Mouse (Mus musculus): ENCODE results near the gene Igfbp2. TPM values are rescaled to one million over a fixed set of nuclear protein-coding genes. Genes with fewer than 3 reads are reported as not detected.

Gene Igfbp2
- polyA plus RNA-seq, 1 experiment = 222 TPM

DNA sequence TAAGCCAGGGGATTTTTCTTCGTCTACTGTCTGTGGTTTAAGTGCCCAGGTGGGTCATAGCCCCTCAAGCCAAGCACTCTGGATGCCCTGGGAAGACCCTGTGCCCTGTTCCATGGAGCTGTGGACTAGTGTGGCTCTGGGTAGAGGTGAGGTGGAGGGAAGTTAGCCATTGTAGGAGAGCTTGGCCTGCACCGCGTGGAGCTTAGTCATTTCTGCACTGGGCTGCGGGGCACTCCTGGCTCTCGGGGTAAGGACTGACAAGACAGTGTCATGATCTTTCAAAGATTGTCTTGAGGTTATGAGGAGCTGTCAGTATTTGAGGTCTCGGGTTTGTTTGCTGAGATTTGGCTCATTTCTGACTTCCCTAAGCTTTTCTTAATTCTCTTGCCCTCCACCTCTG, 20.4 kb downstream of the Igfbp2 start:
- Histone ChIP-seq H3K36me3 (ENCODE audit: control insufficient read depth, insufficient read depth) (no peaks in the 10 kb centered on the region), H3K79me2 (ENCODE audit: control insufficient read depth, insufficient read depth) (peaks cover 6% of the 10 kb centered on the region), H3K27me3 (ENCODE audit: control insufficient read depth, insufficient read depth, insufficient read length) (no peaks in the 10 kb centered on the region), H3K79me3 (ENCODE audit: low read depth) (peaks cover 3% of the 10 kb centered on the region), H3K4me3 (ENCODE audit: insufficient read depth, poor library complexity, severe bottlenecking) (no peak overlapping the region), H3ac (ENCODE audit: control insufficient read depth, insufficient read length, low read depth) (no peak overlapping the region)
- TF ChIP-seq CTCF (IDR thresholded peaks at IDR 0.05; ENCODE audit: control insufficient read depth, insufficient read depth, insufficient read length) (no peak), FOSL1 (IDR thresholded peaks at IDR 0.05; ENCODE audit: insufficient read depth, low read length, poor library complexity, severe bottlenecking) (no peak)

DNA sequence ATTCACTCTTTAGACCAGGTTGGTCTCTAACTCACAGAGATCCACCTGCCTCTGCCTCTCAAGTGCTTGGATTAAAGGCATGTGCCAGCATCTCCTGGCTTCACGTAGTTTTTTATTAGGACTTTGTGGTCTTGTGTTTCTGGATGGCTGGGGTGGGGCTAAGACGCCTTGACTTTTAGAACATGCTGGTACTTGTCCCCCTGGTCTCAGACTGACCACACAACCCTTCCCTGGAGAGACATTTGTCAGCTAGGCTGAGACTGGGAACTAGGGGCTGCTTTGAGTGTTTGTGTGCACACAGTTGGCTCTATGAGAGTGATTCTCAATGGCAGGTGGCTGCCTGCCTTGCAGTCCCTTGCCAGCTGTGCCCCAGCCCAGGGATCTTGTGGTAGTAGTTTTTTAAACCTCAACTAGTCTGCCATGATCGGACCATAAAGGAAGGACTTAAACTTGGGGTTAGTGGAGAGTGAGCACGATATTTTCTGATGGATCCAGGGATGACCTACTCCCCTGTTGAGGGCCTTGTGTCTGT, 23.6 kb downstream of the Igfbp2 start:
- no peak overlapping the region for H3ac ChIP-seq (ENCODE audit: control insufficient read depth, insufficient read length, low read depth)
- no peaks in the 10 kb centered on the region for H3K27me3 ChIP-seq (ENCODE audit: control insufficient read depth, insufficient read depth, insufficient read length)
- no peaks in the 10 kb centered on the region for H3K79me2 ChIP-seq (ENCODE audit: control insufficient read depth, insufficient read depth)
- no peak for TF ChIP-seq CEBPB (IDR thresholded peaks at IDR 0.05; ENCODE audit: low read depth)
- no peak for TF ChIP-seq CTCF (IDR thresholded peaks at IDR 0.05; ENCODE audit: control insufficient read depth, insufficient read depth, insufficient read length)
- TF ChIP-seq MAX (IDR thresholded peaks at IDR 0.05) = no peak
- TF ChIP-seq USF1 (IDR thresholded peaks at IDR 0.05; ENCODE audit: low read depth) = no peak
- TF ChIP-seq MYOG (IDR thresholded peaks at IDR 0.05; ENCODE audit: control insufficient read depth, extremely low read depth, insufficient read length) = no peak
- TF ChIP-seq MYOD1 (IDR thresholded peaks at IDR 0.05; ENCODE audit: control insufficient read depth, insufficient read length, low read depth) = no peak
- no peak for TF ChIP-seq FOSL1 (IDR thresholded peaks at IDR 0.05; ENCODE audit: insufficient read depth, low read length, poor library complexity, severe bottlenecking)
- H3K4me3 ChIP-seq (ENCODE audit: insufficient read depth, poor library complexity, severe bottlenecking) = no peak overlapping the region
- no peaks in the 10 kb centered on the region for H3K36me3 ChIP-seq (ENCODE audit: control insufficient read depth, insufficient read depth)
- no peaks in the 10 kb centered on the region for H3K79me3 ChIP-seq (ENCODE audit: low read depth)

DNA sequence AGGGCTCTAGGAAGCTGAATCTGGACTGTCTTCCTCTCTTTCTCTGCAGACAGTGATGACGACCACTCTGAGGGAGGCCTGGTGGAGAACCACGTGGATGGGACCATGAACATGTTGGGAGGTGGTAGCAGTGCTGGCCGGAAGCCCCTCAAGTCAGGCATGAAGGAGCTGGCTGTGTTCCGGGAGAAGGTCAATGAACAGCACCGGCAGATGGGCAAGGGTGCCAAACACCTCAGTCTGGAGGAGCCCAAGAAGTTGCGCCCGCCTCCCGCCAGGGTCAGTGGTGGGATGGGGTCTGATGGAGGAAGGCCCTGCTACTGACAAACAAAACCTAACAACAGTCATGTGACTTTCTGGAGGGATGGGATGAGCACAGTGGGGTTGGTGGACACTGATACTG, 24.7 kb downstream of the Igfbp2 start:
- Histone ChIP-seq H3K79me3 (ENCODE audit: low read depth) (no peaks in the 10 kb centered on the region), H3K79me2 (ENCODE audit: control insufficient read depth, insufficient read depth) (no peaks in the 10 kb centered on the region), H3K27me3 (ENCODE audit: control insufficient read depth, insufficient read depth, insufficient read length) (no peaks in the 10 kb centered on the region), H3K4me3 (ENCODE audit: insufficient read depth, poor library complexity, severe bottlenecking) (no peak overlapping the region), H3ac (ENCODE audit: control insufficient read depth, insufficient read length, low read depth) (no peak overlapping the region), H3K36me3 (ENCODE audit: control insufficient read depth, insufficient read depth) (no peaks in the 10 kb centered on the region)
- TF ChIP-seq CTCF (IDR thresholded peaks at IDR 0.05; ENCODE audit: control insufficient read depth, insufficient read depth, insufficient read length) (no peak), FOSL1 (IDR thresholded peaks at IDR 0.05; ENCODE audit: insufficient read depth, low read length, poor library complexity, severe bottlenecking) (no peak), CEBPB (IDR thresholded peaks at IDR 0.05; ENCODE audit: low read depth) (no peak), MAX (IDR thresholded peaks at IDR 0.05) (no peak), MYOG (IDR thresholded peaks at IDR 0.05; ENCODE audit: control insufficient read depth, extremely low read depth, insufficient read length) (no peak), MYOD1 (IDR thresholded peaks at IDR 0.05; ENCODE audit: control insufficient read depth, insufficient read length, low read depth) (no peak), USF1 (IDR thresholded peaks at IDR 0.05; ENCODE audit: low read depth) (no peak)

DNA sequence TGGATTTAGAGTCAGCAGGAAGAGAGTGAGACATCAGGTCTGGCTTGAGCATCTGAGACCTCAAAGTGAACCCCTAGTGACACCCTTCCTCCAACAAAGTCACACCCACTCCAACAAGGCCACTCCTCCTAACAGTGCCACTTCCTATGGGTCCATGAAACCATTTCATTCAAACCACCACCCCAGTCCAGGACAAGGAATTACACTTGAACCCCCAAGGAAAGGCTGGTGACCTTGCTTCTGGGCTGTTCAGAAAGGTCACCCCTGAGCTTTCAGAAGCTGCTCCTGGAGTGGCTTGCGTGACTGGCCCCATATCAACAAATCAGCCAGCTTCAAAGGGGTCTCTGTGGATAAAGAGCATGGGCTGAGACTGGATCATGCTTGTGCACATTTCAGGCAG, 29.5 kb downstream of the Igfbp2 start:
- Histone ChIP-seq H3K4me3 (ENCODE audit: insufficient read depth, poor library complexity, severe bottlenecking) (no peak overlapping the region), H3ac (ENCODE audit: control insufficient read depth, insufficient read length, low read depth) (no peak overlapping the region), H3K27me3 (ENCODE audit: control insufficient read depth, insufficient read depth, insufficient read length) (no peaks in the 10 kb centered on the region), H3K79me3 (ENCODE audit: low read depth) (no peaks in the 10 kb centered on the region), H3K79me2 (ENCODE audit: control insufficient read depth, insufficient read depth) (no peaks in the 10 kb centered on the region), H3K36me3 (ENCODE audit: control insufficient read depth, insufficient read depth) (no peaks in the 10 kb centered on the region)
- no peak for TF ChIP-seq MYOD1 (IDR thresholded peaks at IDR 0.05; ENCODE audit: control insufficient read depth, insufficient read length, low read depth)
- TF ChIP-seq MYOG (IDR thresholded peaks at IDR 0.05; ENCODE audit: control insufficient read depth, extremely low read depth, insufficient read length) = no peak
- no peak for TF ChIP-seq FOSL1 (IDR thresholded peaks at IDR 0.05; ENCODE audit: insufficient read depth, low read length, poor library complexity, severe bottlenecking)
- TF ChIP-seq CTCF (IDR thresholded peaks at IDR 0.05; ENCODE audit: control insufficient read depth, insufficient read depth, insufficient read length) = no peak
- no peak for TF ChIP-seq MAX (IDR thresholded peaks at IDR 0.05)
- no peak for TF ChIP-seq USF1 (IDR thresholded peaks at IDR 0.05; ENCODE audit: low read depth)
- no peak for TF ChIP-seq CEBPB (IDR thresholded peaks at IDR 0.05; ENCODE audit: low read depth)

DNA sequence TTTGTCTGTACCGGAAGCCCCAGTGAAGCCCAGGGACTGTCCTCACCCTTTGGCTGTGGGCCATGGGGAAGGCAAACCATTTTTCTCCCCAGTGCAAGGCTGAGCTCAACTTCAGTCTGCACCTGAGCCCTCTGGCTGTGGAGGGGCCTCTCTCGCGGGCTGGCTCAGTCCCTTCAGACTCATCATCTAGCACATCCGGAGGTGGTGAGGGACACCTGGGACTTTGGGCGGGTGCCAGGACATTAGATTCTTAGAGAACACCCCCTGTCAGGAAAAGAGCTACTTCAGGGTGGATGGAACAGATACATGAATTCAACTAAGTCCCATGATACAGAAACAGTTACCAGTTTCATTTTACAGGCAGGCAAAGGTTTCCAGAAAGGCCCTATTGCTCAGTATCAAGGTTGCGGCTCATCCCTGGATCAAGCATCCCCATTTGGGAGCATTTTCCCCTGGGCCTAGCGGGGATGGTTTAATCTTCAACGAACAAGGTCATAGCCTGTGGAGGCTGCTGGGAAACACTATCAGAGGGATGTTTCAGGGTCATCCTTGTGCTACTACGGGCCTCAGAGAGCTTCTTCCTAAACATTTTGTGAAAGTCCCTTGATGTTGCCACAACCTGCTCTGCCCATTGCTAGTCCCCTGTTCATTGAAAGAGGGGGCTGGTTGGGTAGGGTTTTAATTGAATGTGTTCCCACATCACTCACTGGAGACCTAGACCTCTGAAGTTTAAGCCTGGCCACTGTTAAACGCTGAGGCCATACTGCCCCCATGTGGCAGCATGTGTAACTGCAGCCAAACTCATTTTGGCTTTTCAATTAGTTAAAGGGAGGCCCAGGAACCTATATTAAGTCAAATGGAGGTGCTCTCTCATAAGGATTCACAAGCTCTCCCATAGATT, 30.3 kb downstream of the Igfbp2 start:
- no peaks in the 10 kb centered on the region for H3K27me3 ChIP-seq (ENCODE audit: control insufficient read depth, insufficient read depth, insufficient read length)
- no peak overlapping the region for H3ac ChIP-seq (ENCODE audit: control insufficient read depth, insufficient read length, low read depth)
- H3K79me3 ChIP-seq (ENCODE audit: low read depth) = no peaks in the 10 kb centered on the region
- no peaks in the 10 kb centered on the region for H3K79me2 ChIP-seq (ENCODE audit: control insufficient read depth, insufficient read depth)
- no peaks in the 10 kb centered on the region for H3K36me3 ChIP-seq (ENCODE audit: control insufficient read depth, insufficient read depth)
- H3K4me3 ChIP-seq (ENCODE audit: insufficient read depth, poor library complexity, severe bottlenecking) = no peak overlapping the region
- TF ChIP-seq CTCF (IDR thresholded peaks at IDR 0.05; ENCODE audit: control insufficient read depth, insufficient read depth, insufficient read length) = peak; percentile 64
- no peak for TF ChIP-seq USF1 (IDR thresholded peaks at IDR 0.05; ENCODE audit: low read depth)

DNA sequence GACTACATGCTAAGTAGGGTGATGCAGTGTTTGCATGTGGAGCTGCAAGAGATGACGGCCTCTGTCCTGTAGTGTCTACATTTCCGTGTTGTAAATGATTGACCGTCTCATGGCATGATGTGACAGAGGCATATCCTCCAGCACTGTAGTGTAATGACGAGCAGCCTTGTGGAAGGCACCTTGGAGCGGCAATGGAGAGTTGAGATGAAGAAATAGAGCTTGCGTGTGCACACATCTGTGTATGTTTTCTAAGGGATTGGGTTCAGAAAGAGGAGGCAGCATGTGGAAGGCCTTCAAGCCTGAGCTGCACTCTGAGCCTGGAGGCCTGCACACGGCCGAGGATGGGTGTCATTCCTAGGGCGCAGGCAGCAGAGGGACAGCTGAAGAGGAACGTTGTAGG, 31.4 kb downstream of the Igfbp2 start:
- H3K79me2 ChIP-seq (ENCODE audit: control insufficient read depth, insufficient read depth) = no peaks in the 10 kb centered on the region
- H3ac ChIP-seq (ENCODE audit: control insufficient read depth, insufficient read length, low read depth) = no peak overlapping the region
- H3K4me3 ChIP-seq (ENCODE audit: insufficient read depth, poor library complexity, severe bottlenecking) = no peak overlapping the region
- no peaks in the 10 kb centered on the region for H3K27me3 ChIP-seq (ENCODE audit: control insufficient read depth, insufficient read depth, insufficient read length)
- TF ChIP-seq MYOG (IDR thresholded peaks at IDR 0.05; ENCODE audit: control insufficient read depth, extremely low read depth, insufficient read length) (no peak), MAX (IDR thresholded peaks at IDR 0.05) (no peak), FOSL1 (IDR thresholded peaks at IDR 0.05; ENCODE audit: insufficient read depth, low read length, poor library complexity, severe bottlenecking) (no peak), MYOD1 (IDR thresholded peaks at IDR 0.05; ENCODE audit: control insufficient read depth, insufficient read length, low read depth) (no peak)
- H3K36me3 ChIP-seq (ENCODE audit: control insufficient read depth, insufficient read depth) = no peaks in the 10 kb centered on the region
- no peaks in the 10 kb centered on the region for H3K79me3 ChIP-seq (ENCODE audit: low read depth)

All from C2C12 (cell line).